Mouse (Mus musculus): Measurements from ENCODE around the gene Clcn1. TPM values are rescaled to one million over a fixed set of nuclear protein-coding genes. Genes with fewer than 3 reads are reported as not detected.

Clcn1 gene
- polyA plus RNA-seq, 1 experiment = 1.00 TPM

GRCm38 (mm10) chr6:42295549-42296094 lies 9.1 kb downstream of the Clcn1 start:
- WGBS = 84% methylated on average over 3 of the region's 3 CpGs

GRCm38 (mm10) chr6:42299362-42299761 lies 12.9 kb downstream of the Clcn1 start:
- H3K27ac ChIP-seq (ENCODE audit: control insufficient read depth, insufficient read depth, low read length) = no peak overlapping the region
- TF ChIP-seq CTCF (IDR thresholded peaks at IDR 0.05; ENCODE audit: borderline replicate concordance, control insufficient read depth, extremely low read depth, insufficient read depth, low read length, poor library complexity) = no peak
- TF ChIP-seq POLR2A (IDR thresholded peaks at IDR 0.05; ENCODE audit: control insufficient read depth, extremely low read depth, insufficient read depth, low read length, poor library complexity) = no peak
- no peak for DNase-seq
- H3K4me3 ChIP-seq (ENCODE audit: control insufficient read depth, insufficient read depth, low read length) = no peak overlapping the region
- WGBS = 44% methylated on average over 5 of the region's 5 CpGs
- no peaks in the 10 kb centered on the region for H3K36me3 ChIP-seq (ENCODE audit: control insufficient read depth, insufficient read depth, low read length)
- no peaks in the 10 kb centered on the region for H3K4me1 ChIP-seq (replicated peaks; ENCODE audit: control insufficient read depth, insufficient read depth, low read length)
- no peaks in the 10 kb centered on the region for H3K27me3 ChIP-seq (ENCODE audit: control insufficient read depth, insufficient read depth, low read length)

More at GRCm38 (mm10) chr6:42295549-42296094, 9.1 kb downstream of the Clcn1 start:
- TF ChIP-seq POLR2A (IDR thresholded peaks at IDR 0.05; ENCODE audit: control insufficient read depth, extremely low read depth, insufficient read depth, low read length, poor library complexity) = no peak
- no peak for TF ChIP-seq CTCF (IDR thresholded peaks at IDR 0.05; ENCODE audit: borderline replicate concordance, control insufficient read depth, extremely low read depth, insufficient read depth, low read length, poor library complexity)
- Histone ChIP-seq H3K36me3 (ENCODE audit: control insufficient read depth, insufficient read depth, low read length) (no peaks in the 10 kb centered on the region), H3K27me3 (ENCODE audit: control insufficient read depth, insufficient read depth, low read length) (no peaks in the 10 kb centered on the region), H3K4me1 (replicated peaks; ENCODE audit: control insufficient read depth, insufficient read depth, low read length) (no peaks in the 10 kb centered on the region), H3K4me3 (ENCODE audit: control insufficient read depth, insufficient read depth, low read length) (no peak overlapping the region), H3K27ac (ENCODE audit: control insufficient read depth, insufficient read depth, low read length) (no peak overlapping the region)
- no peak for DNase-seq

- Histone ChIP-seq H3K27me3 (ENCODE audit: control insufficient read depth, insufficient read depth, low read length) (no peaks in the 10 kb centered on the region), H3K27ac (ENCODE audit: control insufficient read depth, insufficient read depth, low read length) (no peak overlapping the region), H3K4me3 (ENCODE audit: control insufficient read depth, insufficient read depth, low read length) (no peak overlapping the region), H3K4me1 (replicated peaks; ENCODE audit: control insufficient read depth, insufficient read depth, low read length) (no peaks in the 10 kb centered on the region), H3K36me3 (ENCODE audit: control insufficient read depth, insufficient read depth, low read length) (no peaks in the 10 kb centered on the region)
- TF ChIP-seq POLR2A (IDR thresholded peaks at IDR 0.05; ENCODE audit: control insufficient read depth, extremely low read depth, insufficient read depth, low read length, poor library complexity) (no peak), CTCF (IDR thresholded peaks at IDR 0.05; ENCODE audit: borderline replicate concordance, control insufficient read depth, extremely low read depth, insufficient read depth, low read length, poor library complexity) (no peak)
- DNase-seq = peak; percentile 8
- 70% methylated on average over 8 of the region's 8 CpGs for WGBS
Observed at GRCm38 (mm10) chr6:42309816-42310378, 23.4 kb downstream of the Clcn1 start.

- Histone ChIP-seq H3K27me3 (ENCODE audit: control insufficient read depth, insufficient read depth, low read length) (no peaks in the 10 kb centered on the region), H3K27ac (ENCODE audit: control insufficient read depth, insufficient read depth, low read length) (no peak overlapping the region), H3K4me1 (replicated peaks; ENCODE audit: control insufficient read depth, insufficient read depth, low read length) (no peaks in the 10 kb centered on the region), H3K4me3 (ENCODE audit: control insufficient read depth, insufficient read depth, low read length) (no peak overlapping the region), H3K36me3 (ENCODE audit: control insufficient read depth, insufficient read depth, low read length) (no peaks in the 10 kb centered on the region)
- no peak for TF ChIP-seq CTCF (IDR thresholded peaks at IDR 0.05; ENCODE audit: borderline replicate concordance, control insufficient read depth, extremely low read depth, insufficient read depth, low read length, poor library complexity)
- no peak for TF ChIP-seq POLR2A (IDR thresholded peaks at IDR 0.05; ENCODE audit: control insufficient read depth, extremely low read depth, insufficient read depth, low read length, poor library complexity)
- WGBS = 44% methylated on average over 2 of the region's 2 CpGs
- DNase-seq = no peak
Observed at GRCm38 (mm10) chr6:42310427-42311053, 24.1 kb downstream of the Clcn1 start.

GRCm38 (mm10) chr6:42318293-42318692 lies 31.8 kb downstream of the Clcn1 start:
- H3K27me3 ChIP-seq (ENCODE audit: control insufficient read depth, insufficient read depth, low read length) = peaks cover 5% of the 10 kb centered on the region
- peaks cover 2% of the 10 kb centered on the region; the same call in 1 of the 2 replicates for H3K4me1 ChIP-seq (replicated peaks; ENCODE audit: control insufficient read depth, insufficient read depth, low read length)
- H3K4me3 ChIP-seq (ENCODE audit: control insufficient read depth, insufficient read depth, low read length) = no peak overlapping the region
- WGBS = 86% methylated on average over 4 of the region's 4 CpGs
- no peak for DNase-seq
- no peaks in the 10 kb centered on the region for H3K36me3 ChIP-seq (ENCODE audit: control insufficient read depth, insufficient read depth, low read length)
- no peak overlapping the region for H3K27ac ChIP-seq (ENCODE audit: control insufficient read depth, insufficient read depth, low read length)
- TF ChIP-seq POLR2A (IDR thresholded peaks at IDR 0.05; ENCODE audit: control insufficient read depth, extremely low read depth, insufficient read depth, low read length, poor library complexity) (no peak), CTCF (IDR thresholded peaks at IDR 0.05; ENCODE audit: borderline replicate concordance, control insufficient read depth, extremely low read depth, insufficient read depth, low read length, poor library complexity) (no peak)

- Histone ChIP-seq H3K27me3 (ENCODE audit: control insufficient read depth, insufficient read depth, low read length) (peaks cover 15% of the 10 kb centered on the region), H3K36me3 (ENCODE audit: control insufficient read depth, insufficient read depth, low read length) (no peaks in the 10 kb centered on the region), H3K4me1 (replicated peaks; ENCODE audit: control insufficient read depth, insufficient read depth, low read length) (peaks cover 12% of the 10 kb centered on the region), H3K4me3 (ENCODE audit: control insufficient read depth, insufficient read depth, low read length) (peak overlapping the region; percentile 74), H3K27ac (ENCODE audit: control insufficient read depth, insufficient read depth, low read length) (no peak overlapping the region)
- DNase-seq = no peak
- TF ChIP-seq POLR2A (IDR thresholded peaks at IDR 0.05; ENCODE audit: control insufficient read depth, extremely low read depth, insufficient read depth, low read length, poor library complexity) = no peak
- TF ChIP-seq CTCF (IDR thresholded peaks at IDR 0.05; ENCODE audit: borderline replicate concordance, control insufficient read depth, extremely low read depth, insufficient read depth, low read length, poor library complexity) = no peak
- WGBS = 13% methylated on average over 28 of the region's 28 CpGs
Observed at GRCm38 (mm10) chr6:42323371-42324066, 37.0 kb downstream of the Clcn1 start.

Measured in thymus, adult 2 months (tissue).